Mouse (Mus musculus) adipocyte (in vitro differentiated cells): ENCODE data around the gene Fcgr1.
A peak's percentile ranks its signal among the peaks of the same experiment; 100 is the strongest.
"Not testable (repeated sequence)": the region's sequence is repeated elsewhere in the genome, so short reads cannot be mapped to it uniquely, and the experiment has no call there.

Experiments used
- DNase-seq: peaks from one replicate; pipeline ENCODE4 v3.0.0-alpha.2; 2016; ENCODE audit warnings: low spot score

Gene Fcgr1

GRCm38 (mm10) chr3:96327131-96327530 is 33.4 kb upstream of the Fcgr1 start:
- DNase-seq, result peak; percentile 60

- not testable (repeated sequence) for DNase-seq
These were observed 30.0 kb upstream of the Fcgr1 start for GRCm38 (mm10) chr3:96323806-96324205.

DNA sequence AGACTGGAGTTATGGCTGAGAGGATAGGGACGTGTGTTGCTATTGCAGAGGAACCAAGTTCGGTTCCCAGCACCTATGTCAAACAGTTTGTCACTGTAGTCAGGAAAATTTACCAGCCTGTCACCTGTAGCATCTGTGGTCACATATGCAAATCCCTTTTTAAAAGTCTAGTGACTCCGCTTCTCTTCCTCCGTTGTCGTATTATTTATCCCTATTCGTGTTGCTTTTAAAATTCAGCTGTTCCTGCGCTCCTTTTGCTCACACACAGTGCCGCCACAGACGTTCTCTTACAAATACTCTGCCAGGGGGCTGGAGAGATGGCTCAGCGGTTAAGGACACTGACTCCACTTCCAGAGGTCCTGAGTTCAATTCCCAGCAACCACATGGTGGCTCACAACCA is 28.8 kb upstream of the Fcgr1 start:
- DNase-seq, result no peak

DNA sequence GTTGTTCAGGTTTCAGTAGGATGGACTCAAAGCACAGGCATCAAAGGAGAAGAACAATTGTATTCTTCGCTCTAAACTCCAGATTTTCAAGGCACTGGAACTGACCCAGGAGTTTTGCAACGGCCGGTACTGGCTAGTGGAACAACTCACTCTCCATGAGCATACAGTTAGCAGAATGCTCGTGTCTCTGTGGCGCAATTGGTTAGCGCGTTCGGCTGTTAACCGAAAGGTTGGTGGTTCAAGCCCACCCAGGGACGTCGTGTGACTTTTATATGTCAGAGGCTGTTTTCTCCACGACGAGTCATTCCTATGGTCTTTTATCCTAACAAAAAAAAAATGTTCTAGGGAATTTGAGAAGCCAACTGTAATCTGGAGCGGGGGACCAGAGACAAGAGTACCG is 28.1 kb upstream of the Fcgr1 start:
- DNase-seq, result peak; percentile 24

DNA sequence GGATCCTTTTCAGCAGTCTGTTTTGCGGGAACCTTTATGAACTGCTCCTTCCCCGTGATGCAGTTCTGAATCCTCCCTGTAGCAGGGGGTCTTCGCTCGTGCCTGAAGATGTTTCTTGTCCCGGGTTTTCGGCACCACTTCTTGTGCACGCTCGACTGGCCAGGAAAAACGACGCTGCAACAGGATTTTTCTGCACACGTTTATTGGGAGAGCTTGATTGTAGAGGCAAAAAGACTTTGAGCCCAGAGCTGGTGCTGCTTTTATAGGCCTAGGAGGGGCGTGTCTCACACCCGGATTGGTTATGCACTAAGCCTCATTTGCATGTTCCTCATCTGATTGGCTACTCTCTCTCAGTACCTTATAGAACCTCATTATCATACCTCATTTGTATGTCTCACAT is 26.2 kb upstream of the Fcgr1 start:
- not testable (repeated sequence) for DNase-seq

DNA sequence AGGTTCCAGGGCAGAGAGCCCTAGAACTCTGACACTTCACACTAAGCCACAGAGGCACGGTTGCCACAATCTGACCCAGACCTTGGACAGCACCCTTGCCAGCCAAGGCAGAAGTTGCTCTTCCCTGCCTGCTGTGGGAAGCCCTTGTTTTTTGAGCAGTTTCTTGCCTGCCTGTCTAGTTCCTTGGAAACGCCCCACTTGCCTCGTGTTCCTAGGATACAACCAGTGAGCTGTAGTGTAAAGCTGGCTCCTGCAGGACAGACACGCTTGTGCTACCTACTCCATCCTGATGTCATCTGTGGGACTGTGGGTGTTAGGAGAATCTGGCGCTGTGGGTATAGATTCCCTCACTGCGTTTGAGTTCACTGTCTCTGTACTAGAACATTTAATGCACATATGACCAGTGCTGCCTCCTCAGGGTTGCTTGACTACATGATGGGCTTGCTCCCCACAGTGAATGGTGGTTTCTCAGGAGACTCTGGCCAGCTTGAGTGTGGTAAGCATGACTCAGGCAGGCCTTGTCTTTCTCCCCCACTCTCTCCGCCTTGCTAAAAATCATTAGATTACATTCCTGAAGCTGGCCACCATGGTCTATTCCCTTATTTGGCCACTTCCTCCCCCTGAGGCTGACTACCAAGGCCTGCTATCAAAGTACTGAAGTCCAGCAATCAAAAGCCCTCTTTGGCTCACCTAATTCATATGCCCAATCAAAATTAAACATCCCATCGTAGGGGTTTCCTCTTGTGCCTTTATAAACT is 18.8 kb upstream of the Fcgr1 start:
- DNase-seq, result peak; percentile 71

GRCm38 (mm10) chr3:96309441-96309840 is 15.7 kb upstream of the Fcgr1 start:
- DNase-seq, result no peak

DNA sequence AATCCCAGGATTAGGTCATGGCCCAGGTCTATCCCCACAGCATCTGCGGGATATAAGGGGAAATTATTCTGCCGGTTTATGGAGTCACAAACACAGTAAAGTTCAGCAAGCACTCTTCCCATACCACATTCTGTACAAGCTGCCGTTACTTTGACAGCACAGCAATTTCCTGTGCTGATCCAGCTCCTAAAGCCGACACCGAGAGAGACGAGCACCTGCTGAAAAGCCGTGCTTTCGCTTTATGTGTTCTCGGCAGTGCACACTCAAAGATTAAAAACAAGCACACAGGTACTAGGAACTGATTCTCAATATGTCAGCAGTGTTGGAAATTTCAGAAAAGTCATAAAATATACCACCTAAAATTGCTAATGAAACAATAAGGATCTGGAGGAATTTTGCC is 12.7 kb upstream of the Fcgr1 start:
- no peak for DNase-seq

DNA sequence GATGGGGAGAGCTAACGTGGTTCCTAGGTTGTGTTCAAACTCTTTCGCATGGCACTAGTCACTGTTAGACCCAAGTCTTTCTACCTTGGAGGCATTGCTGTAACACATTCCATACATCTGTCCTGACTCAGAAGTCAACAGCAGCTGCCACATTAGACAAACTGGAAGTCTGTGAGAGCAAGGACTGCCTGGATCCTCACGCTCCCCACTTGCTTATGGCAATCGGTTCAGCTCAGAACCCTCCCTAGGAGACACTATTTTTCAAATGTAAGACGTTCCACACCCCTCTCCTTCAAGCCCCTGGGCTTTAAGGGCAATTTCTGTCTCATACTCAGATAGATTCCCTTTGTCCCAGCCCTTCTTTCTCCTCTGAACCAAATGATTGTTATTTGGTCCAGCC is 8.3 kb upstream of the Fcgr1 start:
- no peak for DNase-seq

GRCm38 (mm10) chr3:96300706-96301529 is 7.1 kb upstream of the Fcgr1 start:
- DNase-seq, result no peak

DNA sequence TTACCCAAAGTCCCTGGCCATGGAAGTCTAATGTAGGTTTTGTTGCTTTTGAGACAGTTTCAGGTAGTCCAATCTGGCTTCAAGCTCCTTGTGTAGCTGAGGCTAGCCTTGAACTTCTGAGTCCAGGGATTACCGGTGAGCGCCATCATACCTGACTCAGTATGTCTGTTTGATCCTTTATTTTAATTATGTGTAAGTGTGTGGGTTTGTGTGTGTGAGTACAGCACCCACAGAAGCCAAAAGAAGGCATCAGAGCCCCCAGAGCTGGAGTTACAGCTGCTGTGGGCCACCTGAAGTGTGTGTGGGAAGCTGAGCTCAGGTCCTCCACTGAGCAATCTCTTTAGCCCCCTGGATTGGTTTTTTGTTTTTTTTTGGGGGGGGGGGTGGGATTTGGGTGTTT is 5.8 kb upstream of the Fcgr1 start:
- no peak for DNase-seq

- DNase-seq, result no peak
These were observed 4.6 kb upstream of the Fcgr1 start for GRCm38 (mm10) chr3:96298360-96298759.

DNA sequence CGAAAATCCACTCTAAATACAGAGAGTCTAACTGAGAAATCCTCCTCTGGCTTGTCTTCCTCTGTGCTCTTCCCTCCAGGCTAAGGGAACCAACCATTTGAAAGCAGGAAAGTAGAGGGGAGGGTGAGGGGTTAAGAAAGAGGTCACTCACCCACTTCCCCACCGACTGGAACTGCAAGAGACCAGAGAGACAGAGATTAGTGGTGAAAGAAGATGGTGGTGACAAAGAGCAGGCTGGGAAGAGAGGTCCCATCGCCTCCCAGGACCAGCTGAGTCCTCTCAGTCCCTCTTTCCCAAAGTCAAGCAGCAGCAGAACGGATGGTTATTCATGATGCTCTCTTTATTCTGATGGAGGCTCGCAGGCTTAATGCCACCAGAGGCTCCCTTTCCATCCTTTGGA is 401 bp downstream of the Fcgr1 start:
- no peak for DNase-seq

- DNase-seq, result no peak
These were observed 1.1 kb downstream of the Fcgr1 start for GRCm38 (mm10) chr3:96292641-96293040.

DNA sequence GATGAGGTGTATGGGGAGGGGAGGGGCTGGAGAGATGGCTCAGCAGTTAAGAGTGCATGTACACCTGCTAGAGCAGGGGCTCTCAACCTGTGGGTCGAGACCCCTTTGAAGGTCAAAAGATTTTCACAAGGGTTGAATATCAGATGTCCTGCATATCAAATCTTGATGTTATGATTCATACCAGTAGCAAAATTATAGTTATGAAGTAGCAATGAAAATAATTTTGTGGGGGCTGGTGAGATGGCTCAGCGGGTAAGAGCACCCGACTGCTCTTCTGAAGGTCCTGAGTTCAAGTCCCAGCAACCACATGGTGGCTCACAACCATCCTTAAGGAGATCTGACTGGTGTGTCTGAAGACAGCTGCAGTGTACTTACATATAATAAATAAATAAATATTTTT is 3.0 kb downstream of the Fcgr1 start:
- DNase-seq, result not testable (repeated sequence)

DNA sequence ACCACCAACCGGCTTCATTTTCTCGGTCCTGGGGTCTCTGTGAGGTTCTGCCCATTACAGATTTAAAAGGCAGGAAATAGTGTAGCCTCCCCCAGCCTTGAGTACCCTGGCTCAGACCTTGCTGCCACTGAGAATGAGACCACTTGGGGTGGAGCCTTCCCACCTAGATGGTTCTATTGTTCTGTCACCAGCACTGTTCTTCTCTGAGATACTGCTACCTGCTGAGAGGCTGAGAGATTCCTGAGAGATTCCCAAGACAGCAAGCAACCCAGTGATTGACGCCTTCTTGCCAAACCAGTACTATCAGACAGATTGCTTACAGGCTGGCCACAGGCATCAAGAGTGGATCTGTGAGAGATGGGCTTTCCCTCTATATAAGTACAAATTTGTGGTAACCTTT is 4.6 kb downstream of the Fcgr1 start:
- DNase-seq, result no peak

DNA sequence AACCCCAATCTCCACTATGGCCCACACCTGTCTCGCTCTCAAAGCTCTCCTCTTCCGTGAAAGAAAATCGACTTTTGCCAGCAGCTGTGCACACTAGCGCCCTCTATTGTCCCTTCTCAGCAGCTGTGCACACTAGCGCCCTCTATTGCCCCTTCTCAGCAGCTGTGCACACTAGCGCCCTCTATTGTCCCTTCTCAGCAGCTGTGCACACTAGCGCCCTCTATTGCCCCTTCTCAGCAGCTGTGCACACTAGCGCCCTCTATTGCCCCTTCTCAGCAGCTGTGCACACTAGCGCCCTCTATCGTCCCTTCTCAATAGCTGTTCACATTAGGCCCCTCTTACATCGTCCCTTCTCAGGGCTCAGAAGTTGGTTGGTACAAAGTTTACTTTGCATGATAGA is 6.4 kb downstream of the Fcgr1 start:
- not testable (repeated sequence) for DNase-seq

GRCm38 (mm10) chr3:96284457-96284856 is 9.3 kb downstream of the Fcgr1 start:
- peak; percentile 50 for DNase-seq

DNA sequence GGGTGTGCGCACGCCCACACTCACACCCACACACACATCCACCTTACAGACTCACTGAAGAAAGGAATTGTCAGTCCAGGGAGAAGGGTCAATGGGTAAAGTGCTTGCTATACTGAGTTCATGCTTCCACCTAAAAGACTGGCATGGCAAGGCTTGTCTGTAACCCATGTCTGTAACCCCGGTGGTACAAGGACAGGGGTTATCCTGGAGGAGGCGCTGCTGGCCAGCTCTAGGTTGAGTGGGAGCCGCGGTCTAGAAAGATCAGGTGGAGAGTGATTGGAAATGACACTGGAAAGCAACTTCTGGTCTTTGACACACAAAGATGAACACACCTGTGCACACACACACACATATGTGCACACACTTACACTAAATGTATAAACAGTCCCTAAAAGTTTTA is 13.1 kb downstream of the Fcgr1 start:
- peak; percentile 38 for DNase-seq

GRCm38 (mm10) chr3:96277800-96278624 is 15.8 kb downstream of the Fcgr1 start:
- DNase-seq, result peak; percentile 74

GRCm38 (mm10) chr3:96277428-96277799 is 16.4 kb downstream of the Fcgr1 start:
- peak; percentile 45 for DNase-seq
